Mouse (Mus musculus): ENCODE measurements at regions not wholly inside any gene's neighbourhood (a gene's known extent, or its start where the extent isn't known, plus 50 kb on each side); places are given as distances from the start of the nearest gene placed in this dataset.

- TF ChIP-seq CTCF (IDR thresholded peaks at IDR 0.05; ENCODE audit: insufficient read depth, low read length) (no peak), POLR2A (IDR thresholded peaks at IDR 0.05; ENCODE audit: borderline replicate concordance, extremely low read depth, low read depth, low read length) (no peak)
Measured at GRCm38 (mm10) chr12:59762260-59762659, 542.7 kb upstream of the Fbxo33 start.
